Mouse (Mus musculus) C2C12 (cell line): ENCODE measurements around the gene Xylt1. TPM values are rescaled to one million over a fixed set of nuclear protein-coding genes. Genes with fewer than 3 reads are reported as not detected.

Source experiments
- H3K27me3 ChIP-seq: one replicate; pipeline ENCODE4 v1.6.1; 2011; ENCODE audit not compliant: control insufficient read depth, insufficient read depth, insufficient read length
- H3K36me3 ChIP-seq: one replicate; pipeline ENCODE4 v1.6.1; 2011; ENCODE audit not compliant: control insufficient read depth, insufficient read depth
- H3K4me3 ChIP-seq: one replicate; pipeline ENCODE4 v1.5.1; 2011; ENCODE audit warnings: mild to moderate bottlenecking, control low read depth; ENCODE audit not compliant: poor library complexity, insufficient read depth, severe bottlenecking
- H3K79me2 ChIP-seq: one replicate; pipeline ENCODE4 v1.6.1; 2011; ENCODE audit not compliant: control insufficient read depth, insufficient read depth
- H3K79me3 ChIP-seq: one replicate; pipeline ENCODE4 v1.6.1; 2011; ENCODE audit warnings: low read depth, control low read depth
- H3ac ChIP-seq: one replicate; pipeline ENCODE3; 2011; ENCODE audit warnings: low read depth; ENCODE audit not compliant: control insufficient read depth, insufficient read length
- CEBPB ChIP-seq: IDR thresholded peaks from one replicate; pipeline ENCODE4 v1.6.1; 2011; ENCODE audit warnings: low read depth, mild to moderate bottlenecking, control low read depth, moderate library complexity
- CTCF ChIP-seq: IDR thresholded peaks from one replicate; pipeline ENCODE4 v1.5.1; 2011; ENCODE audit not compliant: control insufficient read depth, insufficient read depth, insufficient read length
- FOSL1 ChIP-seq: IDR thresholded peaks from one replicate; pipeline ENCODE4 v1.8.0; 2011; ENCODE audit warnings: mild to moderate bottlenecking, low read length; ENCODE audit not compliant: poor library complexity, insufficient read depth, severe bottlenecking
- MAX ChIP-seq: IDR thresholded peaks from one replicate; pipeline ENCODE4 v1.6.1; 2011; ENCODE audit warnings: mild to moderate bottlenecking, control low read depth
- MYOD1 ChIP-seq: IDR thresholded peaks from one replicate; pipeline ENCODE4 v1.6.1; 2011; ENCODE audit warnings: low read depth; ENCODE audit not compliant: control insufficient read depth, insufficient read length
- MYOG ChIP-seq: IDR thresholded peaks from one replicate; pipeline ENCODE4 v1.6.1; 2011; ENCODE audit not compliant: control insufficient read depth, insufficient read length; ENCODE audit errors: extremely low read depth
- USF1 ChIP-seq: IDR thresholded peaks from one replicate; pipeline ENCODE4 v1.6.1; 2011; ENCODE audit warnings: low read depth, mild to moderate bottlenecking, control low read depth, moderate library complexity
- polyA plus RNA-seq: library from polyadenylated mRNA; unstranded; fragments of >200 nt; fragmentation: generic; extraction: Trizol; gene quantifications from one replicate; pipeline ENCODE4 v1.2.1, GENCODE M21; 2012; ENCODE audit warnings: missing spikeins

Xylt1 gene
- polyA plus RNA-seq, 1 experiment = not detected

- TF ChIP-seq CEBPB = no peak
- H3K79me3 ChIP-seq = no peaks in the 10 kb centered on the region
- no peak overlapping the region for H3ac ChIP-seq
- H3K79me2 ChIP-seq = no peaks in the 10 kb centered on the region
- no peak overlapping the region for H3K4me3 ChIP-seq
- no peaks in the 10 kb centered on the region for H3K36me3 ChIP-seq
- H3K27me3 ChIP-seq = no peaks in the 10 kb centered on the region
These were observed 606 bp downstream of the Xylt1 start for GRCm38 (mm10) chr7:117381188-117381981.

GRCm38 (mm10) chr7:117382006-117382405, 1.2 kb downstream of the Xylt1 start:
- Histone ChIP-seq H3K27me3 (no peaks in the 10 kb centered on the region), H3K79me2 (no peaks in the 10 kb centered on the region), H3ac (no peak overlapping the region), H3K79me3 (no peaks in the 10 kb centered on the region), H3K36me3 (no peaks in the 10 kb centered on the region), H3K4me3 (no peak overlapping the region)
- TF ChIP-seq CEBPB = no peak
- no peak for TF ChIP-seq FOSL1
- TF ChIP-seq USF1 = no peak
- no peak for TF ChIP-seq MYOG
- TF ChIP-seq CTCF = no peak

GRCm38 (mm10) chr7:117383147-117383940, 2.6 kb downstream of the Xylt1 start:
- Histone ChIP-seq H3K79me2 (no peaks in the 10 kb centered on the region), H3ac (no peak overlapping the region), H3K79me3 (no peaks in the 10 kb centered on the region), H3K27me3 (no peaks in the 10 kb centered on the region), H3K4me3 (no peak overlapping the region), H3K36me3 (no peaks in the 10 kb centered on the region)
- no peak for TF ChIP-seq MYOD1
- TF ChIP-seq MAX = no peak
- no peak for TF ChIP-seq CTCF
- no peak for TF ChIP-seq CEBPB
- no peak for TF ChIP-seq MYOG
- no peak for TF ChIP-seq USF1
- no peak for TF ChIP-seq FOSL1

GRCm38 (mm10) chr7:117386376-117386775, 5.6 kb downstream of the Xylt1 start:
- TF ChIP-seq CTCF = no peak
- Histone ChIP-seq H3K4me3 (no peak overlapping the region), H3K36me3 (no peaks in the 10 kb centered on the region), H3K79me2 (no peaks in the 10 kb centered on the region), H3K79me3 (no peaks in the 10 kb centered on the region), H3K27me3 (no peaks in the 10 kb centered on the region), H3ac (no peak overlapping the region)

GRCm38 (mm10) chr7:117388284-117388988, 7.7 kb downstream of the Xylt1 start:
- no peaks in the 10 kb centered on the region for H3K36me3 ChIP-seq
- TF ChIP-seq FOSL1 (no peak), USF1 (no peak), MAX (no peak), CTCF (no peak), MYOD1 (no peak), MYOG (no peak), CEBPB (no peak)
- no peaks in the 10 kb centered on the region for H3K27me3 ChIP-seq
- H3ac ChIP-seq = no peak overlapping the region
- H3K79me2 ChIP-seq = no peaks in the 10 kb centered on the region
- H3K4me3 ChIP-seq = no peak overlapping the region
- no peaks in the 10 kb centered on the region for H3K79me3 ChIP-seq

GRCm38 (mm10) chr7:117389048-117389447, 8.3 kb downstream of the Xylt1 start:
- no peak overlapping the region for H3K4me3 ChIP-seq
- no peaks in the 10 kb centered on the region for H3K79me2 ChIP-seq
- H3ac ChIP-seq = no peak overlapping the region
- no peaks in the 10 kb centered on the region for H3K27me3 ChIP-seq
- no peaks in the 10 kb centered on the region for H3K79me3 ChIP-seq
- no peak for TF ChIP-seq CTCF
- TF ChIP-seq MYOG = no peak
- TF ChIP-seq CEBPB = no peak
- TF ChIP-seq FOSL1 = no peak
- no peak for TF ChIP-seq MYOD1
- no peak for TF ChIP-seq USF1
- no peak for TF ChIP-seq MAX
- no peaks in the 10 kb centered on the region for H3K36me3 ChIP-seq
